ENCODE assay signal across 7 mouse cellular contexts in genomic region chr7:5081241-5081640, GRCm38 (mm10). TPM values are rescaled to one million over a fixed set of nuclear protein-coding genes. Genes with fewer than 3 reads are reported as not detected.
DNase-seq lines count a peak whose midpoint lies in the region; ATAC-seq and TF ChIP-seq lines count a peak whose summit lies in the region.

No protein-coding gene starts in this region.

- DNase-seq in spleen, adult 2 months (ENCODE audit: low read depth in 1 of 2, low spot score in 2 of 2) = no peak
- DNase-seq in spleen, adult 18-20 months = no peak
- peak; percentile 46 for DNase-seq in forebrain, embryonic 11.5 days (ENCODE audit: low spot score)
- no peak for DNase-seq in urinary bladder, postnatal 14 days (ENCODE audit: low spot score)
- DNase-seq in cerebellum, adult 18-20 months = no peak
- no peak for DNase-seq in MN1 (ENCODE audit: low spot score)

- peak overlapping the region; percentile 25 for H3K4me3 ChIP-seq in spleen, adult 2 months (ENCODE audit: extremely low read depth, insufficient read depth, insufficient read length)
- peak overlapping the region; percentile 96 for H3K4me3 ChIP-seq in forebrain, embryonic 11.5 days (ENCODE audit: low read depth, low read length)
- peak overlapping the region; percentile 99 for H3K4me3 ChIP-seq in liver, embryonic 12.5 days

- no peaks in the 10 kb centered on the region for H3K27me3 ChIP-seq in spleen, adult 2 months (ENCODE audit: control insufficient read depth, insufficient read depth, low read length)
- H3K27me3 ChIP-seq in forebrain, embryonic 11.5 days (ENCODE audit: control insufficient read depth, insufficient read depth, low read length) = no peaks in the 10 kb centered on the region
- H3K27me3 ChIP-seq in liver, embryonic 12.5 days (replicated peaks) = no peaks in the 10 kb centered on the region

- H3K9me3 ChIP-seq in forebrain, embryonic 11.5 days (ENCODE audit: control insufficient read depth, low read length) = no peaks in the 10 kb centered on the region
- no peaks in the 10 kb centered on the region for H3K9me3 ChIP-seq in liver, embryonic 12.5 days (replicated peaks)

- no peak overlapping the region for H3K27ac ChIP-seq in spleen, adult 2 months (ENCODE audit: insufficient read depth, low read length)
- no peak overlapping the region for H3K27ac ChIP-seq in forebrain, embryonic 11.5 days (ENCODE audit: low read depth, low read length)
- peak overlapping the region; percentile 97 for H3K27ac ChIP-seq in liver, embryonic 12.5 days

- H3K9ac ChIP-seq in forebrain, embryonic 11.5 days (ENCODE audit: low read length) = no peak overlapping the region; the same call in 1 of the 2 replicates
- peak overlapping the region; percentile 98 for H3K9ac ChIP-seq in liver, embryonic 12.5 days

- no peak for TF ChIP-seq POLR2A in spleen, adult 2 months (IDR thresholded peaks at IDR 0.05; ENCODE audit: low read depth, low read length)

- no peak for ATAC-seq in forebrain, embryonic 11.5 days (replicated peaks; ENCODE audit: low FRiP score)
- peak; percentile 56 for ATAC-seq in liver, embryonic 12.5 days

- 51% methylated on average over 6 of the region's 6 CpGs for WGBS in spleen, adult 2 months
- WGBS in forebrain, embryonic 11.5 days = 80% methylated on average over 6 of the region's 6 CpGs
- WGBS in liver, embryonic 12.5 days (ENCODE audit: insufficient replicate concordance) = 15% methylated on average over 6 of the region's 6 CpGs

- peaks cover 23% of the 10 kb centered on the region; the same call in 1 of the 2 replicates for H3K4me1 ChIP-seq in spleen, adult 2 months (ENCODE audit: control insufficient read depth, insufficient read depth, insufficient read length)
- H3K4me1 ChIP-seq in forebrain, embryonic 11.5 days (replicated peaks; ENCODE audit: control insufficient read depth, insufficient read depth, low read length) = no peaks in the 10 kb centered on the region
- H3K4me1 ChIP-seq in liver, embryonic 12.5 days = peaks cover 80% of the 10 kb centered on the region

- peak overlapping the region; percentile 87; the same call in 1 of the 2 replicates for H3K4me2 ChIP-seq in forebrain, embryonic 11.5 days (ENCODE audit: low read depth, low read length, severe bottlenecking)
- peak overlapping the region; percentile 87 for H3K4me2 ChIP-seq in liver, embryonic 12.5 days

- TF ChIP-seq CTCF in spleen, adult 2 months (IDR thresholded peaks at IDR 0.05; ENCODE audit: extremely low read depth, insufficient read depth, insufficient read length, insufficient replicate concordance) = no peak

- peaks cover 20% of the 10 kb centered on the region for H3K36me3 ChIP-seq in spleen, adult 2 months (ENCODE audit: control insufficient read depth, insufficient read depth, low read length)
- H3K36me3 ChIP-seq in forebrain, embryonic 11.5 days (ENCODE audit: control insufficient read depth, insufficient read depth, low read length) = peaks cover 19% of the 10 kb centered on the region
- H3K36me3 ChIP-seq in liver, embryonic 12.5 days = peaks cover 77% of the 10 kb centered on the region

RNA-seq across cellular contexts. Expression of gene Epn1, which starts 1.2 kb away (rescaled TPM):
- polyA plus RNA-seq in spleen, adult 2 months (2012; rRNA removed) = 196 and 257 TPM in 2 replicates
- polyA plus RNA-seq in forebrain, embryonic 11.5 days (2014; fragmentation: Nextera tagmentation; extraction: Ambion mirVana) = 70.1 and 75.0 TPM in 2 replicates
- 66.2 and 69.1 TPM in 2 replicates for polyA plus RNA-seq in liver, embryonic 12.5 days (2016; fragmentation: Nextera tagmentation; extraction: Ambion mirVana)

RNA-seq across cellular contexts. Expression of gene U2af2, which starts 19.3 kb away (rescaled TPM):
- polyA plus RNA-seq in spleen, adult 2 months (2012; rRNA removed) = 210 and 216 TPM in 2 replicates
- 222 and 236 TPM in 2 replicates for polyA plus RNA-seq in forebrain, embryonic 11.5 days (2014; fragmentation: Nextera tagmentation; extraction: Ambion mirVana)
- polyA plus RNA-seq in liver, embryonic 12.5 days (2016; fragmentation: Nextera tagmentation; extraction: Ambion mirVana) = 97.6 and 109 TPM in 2 replicates

RNA-seq across cellular contexts. Expression of gene Zfp580, which starts 29.9 kb away (rescaled TPM):
- polyA plus RNA-seq in spleen, adult 2 months (2012; rRNA removed) = 12.7 and 24.9 TPM in 2 replicates
- 44.6 and 51.4 TPM in 2 replicates for polyA plus RNA-seq in forebrain, embryonic 11.5 days (2014; fragmentation: Nextera tagmentation; extraction: Ambion mirVana)
- polyA plus RNA-seq in liver, embryonic 12.5 days (2016; fragmentation: Nextera tagmentation; extraction: Ambion mirVana) = 5.2 and 5.6 TPM in 2 replicates

RNA-seq across cellular contexts. Expression of gene Rfpl4, which starts 35.5 kb away (rescaled TPM):
- polyA plus RNA-seq in spleen, adult 2 months (2012; rRNA removed) = not detected in 2 replicates
- not detected in 2 replicates for polyA plus RNA-seq in forebrain, embryonic 11.5 days (2014; fragmentation: Nextera tagmentation; extraction: Ambion mirVana)
- polyA plus RNA-seq in liver, embryonic 12.5 days (2016; fragmentation: Nextera tagmentation; extraction: Ambion mirVana) = not detected in 2 replicates

RNA-seq across cellular contexts. Expression of gene Zfp784, which starts 43.0 kb away (rescaled TPM):
- polyA plus RNA-seq in spleen, adult 2 months (2012; rRNA removed) = 4.2 and 5.4 TPM in 2 replicates
- polyA plus RNA-seq in forebrain, embryonic 11.5 days (2014; fragmentation: Nextera tagmentation; extraction: Ambion mirVana) = 3.9 and 4.8 TPM in 2 replicates
- 1.1 and 1.3 TPM in 2 replicates for polyA plus RNA-seq in liver, embryonic 12.5 days (2016; fragmentation: Nextera tagmentation; extraction: Ambion mirVana)

Comparison
In these comparisons a context has a peak if more than half of its experiments do, and no peak if none do; other contexts are left out.
1. H3K4me3 ChIP-seq: peak in every context shown above with its lines; median percentile 99 in liver, embryonic 12.5 days; 96 in forebrain, embryonic 11.5 days; 25 in spleen, adult 2 months.